Mouse (Mus musculus): ENCODE measurements around the gene Btbd18.

DNA sequence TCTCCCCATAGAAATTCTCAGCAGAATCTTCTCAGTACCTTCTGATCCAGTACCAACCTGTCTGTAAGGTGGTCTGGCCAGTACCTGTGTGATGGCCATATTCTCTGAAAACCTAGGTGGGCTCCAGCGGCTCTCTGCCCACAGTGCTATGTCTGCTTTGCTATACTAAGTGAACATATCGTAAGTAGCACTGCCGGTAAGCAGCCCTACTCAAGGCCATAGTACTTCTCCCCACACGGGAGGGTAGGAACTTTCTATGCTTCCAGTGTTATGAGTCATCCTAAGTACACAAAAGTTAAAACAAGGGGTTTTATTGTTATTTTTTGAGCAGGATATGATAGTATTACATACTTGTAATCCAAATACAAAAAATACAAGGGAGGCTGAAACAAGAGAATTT, 24.9 kb upstream of the Btbd18 start:
- TF ChIP-seq FLI1 (IDR thresholded peaks at IDR 0.05; ENCODE audit: low read length) (no peak), GATA1 (IDR thresholded peaks at IDR 0.05; ENCODE audit: borderline replicate concordance, low read length) (no peak)

Data from megakaryocyte, embryonic 14.5 days (primary cell).